Mouse (Mus musculus): ENCODE results near the gene Zc3h12b.

- TF ChIP-seq CTCF (IDR thresholded peaks at IDR 0.05; ENCODE audit: low read depth, low read length) (0 out of 2 replicates have a peak, but pooled peaks have one; percentile 11), POLR2A (IDR thresholded peaks at IDR 0.05; ENCODE audit: extremely low read depth, insufficient read depth, low read length) (no peak)
These were observed 239.3 kb downstream of the Zc3h12b start for GRCm38 (mm10) chrX:95950776-95951175.

Data from liver, adult 2 months (tissue).